Mouse (Mus musculus) lung, postnatal 0 days (tissue): ENCODE measurements at regions not wholly inside any gene's neighbourhood (a gene's known extent, or its start where the extent isn't known, plus 50 kb on each side); places are given as distances from the start of the nearest gene placed in this dataset.

Source experiments
- CTCF ChIP-seq: IDR thresholded peaks from 2 replicates; pipeline ENCODE4 v1.5.1; 2016; ENCODE audit warnings: antibody characterized with exemption, mild to moderate bottlenecking
- EP300 ChIP-seq: IDR thresholded peaks from 2 replicates; pipeline ENCODE4 v1.6.1; 2016; ENCODE audit warnings: antibody characterized with exemption, mild to moderate bottlenecking, control low read depth

DNA sequence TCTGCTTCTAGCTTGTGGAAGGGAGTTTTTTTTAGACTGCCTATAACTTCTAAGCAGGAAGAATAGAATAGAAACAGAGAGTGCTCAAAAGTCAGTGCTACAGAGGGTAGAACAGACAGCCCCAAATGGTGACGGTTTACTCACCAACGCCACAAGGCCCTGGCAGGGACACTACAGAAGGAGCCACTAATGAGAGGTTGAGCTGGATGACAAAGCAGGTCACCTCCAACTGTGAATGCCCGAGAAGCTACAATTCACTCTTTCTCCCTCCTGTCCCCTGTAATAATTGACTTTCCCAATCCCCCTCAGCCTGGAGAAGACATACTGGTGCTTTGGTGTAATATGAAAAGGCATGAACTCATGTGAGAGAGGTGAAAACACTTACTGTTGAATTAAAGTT, 106.5 kb upstream of the Arl4c start:
- TF ChIP-seq CTCF = no peak
- no peak for TF ChIP-seq EP300
